Mouse (Mus musculus): ENCODE results near the gene Cd2bp2.

The Cd2bp2 gene

DNA sequence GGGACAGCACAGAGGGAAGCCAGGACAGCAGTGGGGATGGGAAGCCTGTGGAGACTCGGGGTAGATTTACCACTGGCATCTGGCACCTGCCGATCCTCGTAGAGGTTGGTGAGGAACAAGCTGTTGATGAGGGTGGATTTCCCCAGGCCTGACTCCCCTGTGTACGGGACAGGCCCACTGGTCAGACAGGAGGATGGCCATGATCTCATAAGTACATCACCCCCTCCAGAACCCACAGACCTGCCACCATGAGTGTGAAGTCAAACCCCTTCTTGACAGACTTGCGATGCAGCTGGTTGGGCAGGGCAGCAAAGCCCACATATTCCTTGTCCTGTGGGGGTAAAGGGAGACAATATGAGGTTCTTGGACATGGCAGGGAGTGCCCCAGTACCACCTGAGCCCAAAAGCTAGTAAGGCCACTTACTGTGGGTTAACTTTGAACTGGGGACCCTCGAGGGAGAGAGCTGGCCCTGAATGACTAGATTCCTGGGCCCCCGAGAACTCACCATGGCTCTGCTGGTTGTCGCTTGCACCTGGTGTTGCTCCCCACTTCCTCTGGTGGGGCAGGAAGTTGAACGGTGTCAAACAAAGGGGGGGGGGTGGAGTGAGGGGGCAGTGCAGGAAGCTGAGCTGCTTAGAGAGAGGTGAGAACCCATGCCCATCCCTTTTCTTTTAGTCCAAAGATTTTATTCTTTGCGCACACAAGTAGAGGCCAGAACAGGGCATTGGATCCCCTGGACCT is 22.2 kb upstream of the Cd2bp2 start:
- DNase-seq (ENCODE audit: low read depth), result peak; percentile 51

DNA sequence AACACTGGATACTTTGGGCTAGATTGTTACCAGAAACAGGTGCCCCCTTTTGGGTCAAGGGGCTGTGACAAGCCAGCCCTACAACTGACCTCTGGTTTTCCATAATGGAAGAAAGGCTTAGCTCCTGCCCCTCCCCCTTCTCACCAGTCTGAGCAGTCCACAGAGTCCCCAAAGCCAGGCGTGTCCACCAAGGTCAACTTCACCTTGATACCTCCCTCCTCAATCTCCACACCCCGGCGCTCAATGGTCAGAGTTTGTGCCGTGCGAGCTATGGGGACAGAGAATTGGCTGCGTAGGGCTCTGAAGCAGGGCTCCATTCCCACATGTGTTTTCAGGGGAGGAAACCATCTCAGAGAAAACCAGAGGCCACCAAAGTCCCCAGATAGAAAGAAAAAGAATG is 21.6 kb upstream of the Cd2bp2 start:
- no peak for DNase-seq (ENCODE audit: low read depth)

DNA sequence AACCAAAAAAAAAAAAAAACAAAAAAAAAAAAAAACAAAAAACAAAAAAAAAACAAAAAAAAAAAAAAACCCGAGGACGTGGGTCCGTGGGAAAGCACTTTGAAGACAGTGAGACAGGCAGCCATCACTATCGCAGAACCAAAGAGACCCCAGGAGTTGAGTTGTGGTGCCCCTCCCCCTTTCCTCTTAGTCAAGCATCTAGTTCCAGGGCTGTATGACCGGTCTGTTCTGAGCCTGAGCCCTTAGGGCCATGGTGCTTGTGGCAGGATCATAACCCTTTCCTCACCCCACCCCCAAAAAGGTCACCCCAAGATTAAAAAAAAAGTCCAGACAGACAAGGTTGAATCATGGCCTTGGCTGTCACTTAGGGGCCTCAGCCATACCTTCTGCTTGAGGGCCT is 20.5 kb upstream of the Cd2bp2 start:
- no peak for DNase-seq (ENCODE audit: low read depth)

DNA sequence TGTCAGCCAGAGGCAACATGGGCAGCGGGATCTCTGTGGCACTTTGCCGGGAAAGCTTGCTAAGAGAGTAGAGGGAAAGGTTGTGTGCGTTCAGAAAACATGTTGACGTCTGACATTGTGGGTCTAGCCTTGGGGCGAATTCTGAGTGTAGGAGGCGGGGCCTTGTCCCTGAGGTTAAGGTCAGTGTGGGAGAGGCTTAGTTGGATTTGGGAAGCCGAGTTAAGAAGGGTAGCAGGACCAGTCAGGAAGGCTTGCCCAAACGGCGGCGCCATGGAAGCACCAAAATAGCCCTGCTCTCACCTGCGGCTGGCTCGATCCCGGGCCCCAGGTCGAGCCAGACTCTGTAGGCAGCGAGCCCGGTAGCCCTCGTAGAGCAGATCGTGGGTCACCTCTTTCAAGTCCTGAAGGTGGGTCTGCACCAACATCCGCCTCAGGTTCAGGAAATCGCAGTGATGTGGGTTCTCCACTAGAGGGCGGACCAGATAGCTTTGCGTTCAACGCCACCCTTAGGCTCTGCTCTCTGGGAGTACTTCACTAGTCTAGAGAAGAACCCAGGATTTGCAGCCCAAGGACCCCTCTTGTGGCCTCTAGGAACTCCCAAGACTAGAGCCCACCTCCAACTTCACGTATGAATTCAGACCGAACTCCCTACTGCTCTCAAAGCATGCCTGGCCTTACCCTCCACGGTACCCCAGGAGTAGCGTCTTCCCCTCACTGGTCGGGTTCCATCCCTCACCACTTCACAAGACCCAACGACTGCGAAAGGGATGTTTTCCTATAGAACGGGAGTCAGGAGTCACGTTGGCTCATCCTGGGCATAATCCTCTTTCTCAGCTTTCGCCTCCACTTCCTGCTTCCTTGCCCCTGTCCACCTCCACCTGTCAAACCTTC is 19.4 kb upstream of the Cd2bp2 start:
- DNase-seq (ENCODE audit: low read depth), result peak; percentile 79

- DNase-seq (ENCODE audit: low read depth), result no peak
Observed at GRCm38 (mm10) chr7:127214521-127214920, 18.7 kb upstream of the Cd2bp2 start.

DNA sequence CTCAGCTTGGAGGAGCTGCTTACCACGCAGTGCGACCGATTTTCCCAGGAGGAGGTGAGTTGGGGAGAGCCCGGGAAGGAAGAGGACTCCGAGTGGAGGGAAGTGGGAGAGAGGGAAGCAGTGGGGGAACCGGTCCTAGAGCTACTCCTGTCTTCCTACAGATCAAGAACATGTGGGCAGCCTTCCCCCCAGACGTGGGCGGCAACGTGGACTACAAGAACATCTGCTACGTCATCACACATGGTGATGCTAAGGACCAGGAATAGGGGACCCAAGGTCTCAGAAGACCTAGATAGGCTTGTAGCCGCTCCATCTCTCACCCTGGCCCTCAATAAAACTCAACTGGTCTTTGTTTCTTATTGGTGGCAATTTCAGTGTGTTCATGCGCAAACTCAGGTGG is 18.1 kb upstream of the Cd2bp2 start:
- no peak for DNase-seq (ENCODE audit: low read depth)

DNA sequence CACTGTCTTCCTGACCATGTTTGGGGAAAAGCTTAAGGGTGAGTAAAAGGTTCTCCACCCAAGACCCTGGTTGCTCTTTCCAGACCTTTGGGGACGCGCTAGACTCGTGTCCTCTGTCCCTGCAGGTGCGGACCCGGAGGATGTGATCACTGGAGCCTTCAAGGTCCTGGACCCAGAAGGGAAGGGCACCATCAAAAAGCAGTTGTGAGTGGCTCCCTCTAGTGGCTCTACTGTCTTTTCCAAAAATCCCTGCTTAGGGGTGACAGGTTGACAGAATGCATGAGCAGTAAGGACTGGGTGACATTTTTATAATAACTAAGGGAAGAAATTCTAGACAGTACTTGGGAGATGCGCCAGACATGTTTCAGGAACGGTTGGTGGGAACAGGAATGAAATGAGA is 17.6 kb upstream of the Cd2bp2 start:
- peak; percentile 70 for DNase-seq (ENCODE audit: low read depth)

- no peak for DNase-seq (ENCODE audit: low read depth)
Observed at GRCm38 (mm10) chr7:127212432-127213250, 16.8 kb upstream of the Cd2bp2 start.

DNA sequence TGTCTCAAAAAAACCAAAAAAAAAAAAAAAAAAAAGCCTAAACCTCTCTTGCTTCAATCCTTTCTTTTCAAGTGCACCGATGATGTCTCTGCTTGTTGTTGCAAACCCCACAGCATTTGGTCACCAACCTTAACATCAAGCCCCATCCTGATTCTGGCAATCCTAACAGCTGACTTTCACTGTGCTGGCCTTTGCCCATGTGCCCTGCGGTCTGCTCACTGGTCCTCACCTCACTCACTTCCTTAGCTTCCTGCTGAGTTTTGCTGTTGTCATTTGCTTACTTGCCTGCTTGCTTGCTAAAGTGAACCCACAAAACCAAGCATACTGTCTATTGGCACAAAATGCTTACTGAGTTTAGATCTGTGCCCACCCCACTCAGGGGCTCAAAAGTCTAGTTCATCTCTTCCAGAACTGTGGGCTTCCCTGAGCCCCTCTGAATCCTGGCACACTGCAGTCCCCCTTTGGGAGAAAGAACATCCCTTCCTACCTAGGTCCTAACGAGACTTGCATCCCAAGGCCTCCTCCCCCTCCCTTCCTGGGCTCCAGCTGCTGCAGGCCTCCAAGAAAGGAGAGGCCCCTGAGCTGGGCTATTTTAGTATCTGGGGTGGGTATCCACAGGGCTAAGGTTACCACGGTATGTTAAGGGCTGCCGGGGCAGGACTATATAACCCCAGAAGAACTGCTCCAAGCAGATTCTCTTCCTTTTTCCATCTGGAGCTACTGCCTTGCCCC is 15.3 kb upstream of the Cd2bp2 start:
- DNase-seq (ENCODE audit: low read depth), result peak; percentile 85

DNA sequence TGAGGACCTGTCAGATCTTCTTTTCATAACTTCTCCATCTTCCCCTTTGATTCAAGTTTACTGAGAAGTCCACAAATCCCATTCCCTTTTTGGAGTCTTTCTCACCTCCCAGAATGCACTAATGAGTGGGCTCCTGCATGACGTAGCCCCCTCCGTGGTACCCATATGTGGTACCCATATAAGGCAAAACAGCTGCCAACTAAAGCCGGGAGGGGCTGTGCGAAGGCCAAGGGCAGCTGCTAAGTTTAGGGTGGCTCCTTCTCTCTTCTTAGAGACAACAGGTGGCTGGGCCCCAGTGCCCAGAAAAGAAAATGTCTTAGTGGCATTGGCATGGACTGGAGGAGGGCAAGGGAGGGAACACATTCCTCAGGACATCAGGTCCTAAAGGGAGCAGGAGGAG is 14.4 kb upstream of the Cd2bp2 start:
- DNase-seq (ENCODE audit: low read depth), result no peak

- DNase-seq (ENCODE audit: low read depth), result no peak
Observed at GRCm38 (mm10) chr7:127209851-127210250, 14.0 kb upstream of the Cd2bp2 start.

GRCm38 (mm10) chr7:127208553-127209438 is 12.9 kb upstream of the Cd2bp2 start, which contains the start of gene Mylpf:
Mylpf (plus strand) TSS chr7:127208890.
- peak; percentile 100 for DNase-seq (ENCODE audit: low read depth)

DNA sequence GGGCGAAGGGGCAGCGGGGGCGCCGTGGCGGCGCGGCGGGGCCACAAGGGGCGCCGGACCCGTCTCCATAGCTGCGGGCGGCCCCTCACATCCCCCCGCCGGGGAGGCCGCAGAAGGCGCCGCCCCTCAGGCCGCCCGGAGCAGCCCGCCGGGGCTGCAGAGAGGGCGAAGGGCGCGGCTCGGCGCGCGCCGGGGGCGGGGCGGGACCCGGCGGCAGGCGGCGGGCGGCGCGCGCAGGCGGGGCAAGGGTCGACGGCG is 12.4 kb upstream of the Cd2bp2 start, which contains the start of gene Tbc1d10b:
Gene Tbc1d10b (minus strand): TSS at position 174 of the 258 bp plus-strand sequence.
- no peak for DNase-seq (ENCODE audit: low read depth)

DNA sequence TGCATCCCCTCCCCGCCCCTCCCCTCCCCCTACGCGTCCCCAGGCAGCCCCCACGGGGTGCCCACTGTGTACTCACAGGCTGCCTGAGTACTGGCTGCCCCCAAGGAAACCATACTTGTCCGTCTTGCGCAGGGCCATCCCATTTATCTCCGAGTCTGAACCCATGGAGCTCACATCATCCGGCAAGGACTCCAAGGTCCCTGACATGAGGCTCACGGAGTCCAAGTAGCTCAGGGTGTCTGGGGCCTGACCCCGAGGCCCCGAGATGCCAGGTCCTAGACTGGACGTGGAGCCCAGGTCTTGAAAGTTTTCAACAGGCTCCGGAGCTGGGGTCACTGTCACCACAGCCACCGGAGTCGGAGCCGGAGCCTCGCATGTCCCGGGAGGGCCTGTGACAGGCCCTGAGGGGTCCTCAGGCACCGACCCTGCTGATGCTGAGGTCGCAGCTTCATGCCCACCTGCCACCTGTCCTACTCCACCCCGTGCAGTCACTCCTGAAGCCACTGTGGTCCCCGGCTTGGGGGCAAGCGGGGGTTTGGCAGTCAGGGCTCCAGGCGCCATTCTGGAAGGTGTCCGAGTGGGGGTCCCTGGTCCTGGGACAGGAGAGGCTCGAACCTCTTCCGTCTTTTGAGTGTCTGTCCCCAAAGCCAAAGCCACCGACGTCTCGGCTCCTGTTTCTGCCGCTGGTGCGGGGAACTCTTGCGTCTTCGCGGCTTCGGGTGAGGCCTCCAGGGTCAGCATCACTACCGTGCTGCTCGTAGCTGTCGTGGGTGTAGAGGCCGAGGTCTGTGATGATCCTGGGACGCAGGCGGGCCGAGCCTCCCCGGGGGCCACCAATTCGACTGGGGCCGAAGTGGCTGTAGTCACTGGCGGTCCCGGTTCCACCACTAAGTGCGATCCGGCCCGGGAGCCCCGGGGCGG is 11.8 kb upstream of the Cd2bp2 start:
- peak; percentile 28 for DNase-seq (ENCODE audit: low read depth)

DNA sequence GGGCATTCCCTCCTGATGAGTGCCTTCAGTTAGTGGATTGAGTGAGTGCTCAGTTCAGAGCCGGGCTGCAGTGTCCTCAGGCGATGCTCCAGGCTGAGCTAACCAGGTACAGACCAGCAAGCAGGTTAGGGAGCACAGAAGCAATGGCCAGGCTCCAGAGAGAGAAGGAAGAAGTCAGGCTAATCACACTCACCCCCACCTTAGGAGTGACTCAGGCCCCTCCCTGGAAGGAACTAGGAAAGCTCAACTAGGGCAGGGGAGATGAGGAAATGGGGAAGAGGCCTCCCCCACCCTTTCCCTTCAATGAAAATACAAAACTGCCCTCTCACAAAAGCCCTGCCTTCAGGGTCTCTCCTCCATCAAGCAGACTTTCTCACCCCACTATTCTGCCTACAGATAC is 10.8 kb upstream of the Cd2bp2 start:
- peak; percentile 56 for DNase-seq (ENCODE audit: low read depth)

DNA sequence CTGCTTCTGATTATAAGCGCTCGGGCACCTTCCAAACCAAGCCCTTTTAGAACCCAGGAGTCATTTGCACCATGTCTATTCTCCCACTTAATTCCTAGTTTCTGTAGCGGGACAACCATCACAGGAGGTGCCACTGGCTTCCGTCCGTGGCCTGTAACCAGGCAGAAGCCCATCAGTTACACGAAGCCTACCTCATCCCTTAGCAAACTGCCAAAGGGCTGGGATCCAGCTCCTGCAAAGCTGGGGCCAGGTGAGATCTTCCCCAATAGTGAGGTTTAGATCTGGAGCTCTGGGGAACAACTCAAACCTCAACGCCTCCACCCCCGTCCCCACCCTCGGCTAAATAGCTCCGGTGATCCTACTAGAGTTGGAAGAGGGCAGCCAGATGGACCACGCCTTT is 634 bp upstream of the Cd2bp2 start:
- DNase-seq (ENCODE audit: low read depth), result no peak

GRCm38 (mm10) chr7:127194633-127195029 is 1.2 kb downstream of the Cd2bp2 start:
- DNase-seq (ENCODE audit: low read depth), result no peak

- no peak for DNase-seq (ENCODE audit: low read depth)
Observed at GRCm38 (mm10) chr7:127194011-127194632, 1.7 kb downstream of the Cd2bp2 start.

GRCm38 (mm10) chr7:127192989-127193388 is 2.9 kb downstream of the Cd2bp2 start:
- DNase-seq (ENCODE audit: low read depth), result no peak

Data from 416B (cell line).